18 mouse cellular contexts compared by ENCODE assay signal in the genomic region with DNA sequence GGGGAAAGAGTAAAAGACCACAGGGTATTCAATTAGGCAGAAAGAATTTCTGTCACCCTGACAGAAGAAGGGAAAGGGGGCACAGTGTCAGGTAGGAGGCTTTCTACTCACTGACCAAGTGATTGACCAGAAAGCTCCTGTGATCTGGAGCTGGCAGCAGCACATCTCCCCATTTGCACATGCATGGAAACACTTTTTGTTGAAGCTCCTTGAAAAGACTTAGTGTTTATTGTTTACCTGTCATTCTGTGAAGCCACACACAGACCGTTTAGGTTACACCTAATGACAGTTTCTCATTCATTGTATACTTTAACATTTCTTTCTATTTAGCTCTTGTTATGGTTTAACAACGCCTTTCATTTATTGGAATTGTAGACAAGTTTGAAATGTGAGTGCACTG.
"Had no signal": no experiment of that assay in that cellular context is flagged by ENCODE, and none has a peak within 500 bp of the region (broad histone marks: within the 10 kb centered on the region; RNA-seq: fewer than 3 reads in every experiment).

No protein-coding gene starts in this region.

- DNase-seq: lung, adult 18-20 months; lung, embryonic 14.5 days; lung, postnatal 10 days; lung, postnatal 4 days; midbrain, embryonic 14.5 days; retina, postnatal 1 day; right cerebral cortex, adult 18-20 months; right cerebral cortex, postnatal 25 days; right cerebral cortex, postnatal 4 days; spleen, adult 18-20 months; thymus, adult 18-20 months; thymus, postnatal 14 days; thymus, postnatal 36 days had no signal

- H3K9me3 ChIP-seq: midbrain, embryonic 12.5 days; neural tube, embryonic 13.5 days; neural tube, embryonic 15.5 days had no signal

- H3K36me3 ChIP-seq: midbrain, embryonic 12.5 days; neural tube, embryonic 13.5 days; neural tube, embryonic 15.5 days had no signal

- ATAC-seq: midbrain, embryonic 16.5 days had no signal

- H3K9ac ChIP-seq: lung, embryonic 14.5 days; midbrain, embryonic 12.5 days; neural tube, embryonic 13.5 days; neural tube, embryonic 15.5 days had no signal

- H3K27me3 ChIP-seq: midbrain, embryonic 12.5 days; neural tube, embryonic 13.5 days; neural tube, embryonic 15.5 days had no signal

- H3K4me3 ChIP-seq: midbrain, embryonic 12.5 days; myocyte; neural tube, embryonic 13.5 days; neural tube, embryonic 15.5 days had no signal

- H3K4me2 ChIP-seq: lung, embryonic 14.5 days; midbrain, embryonic 12.5 days; neural tube, embryonic 13.5 days; neural tube, embryonic 15.5 days had no signal

- H3K27ac ChIP-seq: midbrain, embryonic 12.5 days; neural tube, embryonic 13.5 days; neural tube, embryonic 15.5 days had no signal

- H3K4me1 ChIP-seq: midbrain, embryonic 12.5 days; neural tube, embryonic 13.5 days; neural tube, embryonic 15.5 days had no signal
